Mouse (Mus musculus) retina, postnatal 1 day (tissue): ENCODE measurements around the gene Slc9a9.

ENCODE experiments used
- DNase-seq: peaks from one replicate; pipeline ENCODE4 v3.0.0-alpha.2; 2012

The Slc9a9 gene

GRCm38 (mm10) chr9:94968596-94969120, 298.9 kb downstream of the Slc9a9 start:
- DNase-seq = no peak

GRCm38 (mm10) chr9:94969131-94969530, 299.4 kb downstream of the Slc9a9 start:
- DNase-seq = no peak

- no peak for DNase-seq
Measured at GRCm38 (mm10) chr9:94972021-94972420, 302.3 kb downstream of the Slc9a9 start.

- no peak for DNase-seq
Measured at GRCm38 (mm10) chr9:94972693-94973092, 303.0 kb downstream of the Slc9a9 start.

DNA sequence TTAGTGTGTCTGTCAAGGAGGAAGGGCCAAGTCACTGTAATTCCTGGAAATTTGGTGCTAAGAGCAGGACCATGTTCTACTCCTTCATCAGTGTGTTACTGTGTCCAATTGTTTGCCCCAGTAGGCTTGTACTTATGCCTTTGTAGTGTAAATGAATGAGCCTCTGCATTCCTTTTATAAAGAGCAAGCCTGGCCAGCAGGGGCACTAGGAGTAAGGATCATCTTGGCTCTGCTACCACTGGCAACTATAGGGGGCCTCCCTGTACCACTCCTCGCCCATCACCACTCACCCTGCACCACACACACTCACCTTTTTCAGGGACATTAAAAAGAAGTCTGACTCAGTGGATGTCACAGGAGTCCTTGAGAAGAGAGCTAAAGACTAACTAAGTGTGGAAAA, 306.5 kb downstream of the Slc9a9 start:
- no peak for DNase-seq

GRCm38 (mm10) chr9:94993575-94993974, 323.9 kb downstream of the Slc9a9 start:
- no peak for DNase-seq

DNA sequence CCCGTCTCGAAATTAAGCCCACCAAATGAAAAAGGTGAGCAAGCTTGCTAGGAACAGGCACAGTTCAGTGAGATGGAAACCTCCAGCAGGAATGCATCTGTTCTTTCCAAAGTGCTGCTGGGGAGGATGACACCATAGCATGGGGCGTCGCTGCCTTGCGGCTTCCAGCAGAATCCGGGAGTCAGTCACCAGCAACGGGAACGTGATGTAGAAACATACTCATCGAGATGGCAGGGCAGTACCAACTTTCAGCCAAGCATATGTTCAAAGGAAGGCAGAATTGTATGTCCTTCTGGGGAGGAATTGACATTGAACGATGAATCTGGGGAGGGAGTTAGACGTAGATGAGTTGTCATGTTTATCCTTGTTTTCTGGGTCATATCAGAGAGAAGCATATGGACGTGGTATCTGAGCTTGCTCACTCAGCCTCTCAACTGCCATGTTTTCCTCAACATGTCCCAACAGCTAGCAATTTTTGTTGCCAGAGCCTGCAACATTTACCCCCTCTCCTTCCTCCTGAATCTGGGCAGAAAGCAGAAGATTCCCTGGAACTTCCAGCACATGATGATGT, 350.5 kb downstream of the Slc9a9 start:
- DNase-seq = no peak

GRCm38 (mm10) chr9:95034140-95034970, 364.6 kb downstream of the Slc9a9 start:
- no peak for DNase-seq

GRCm38 (mm10) chr9:95036209-95036608, 366.5 kb downstream of the Slc9a9 start:
- no peak for DNase-seq

- DNase-seq = no peak
Measured at GRCm38 (mm10) chr9:95042420-95042819, 372.7 kb downstream of the Slc9a9 start.

DNA sequence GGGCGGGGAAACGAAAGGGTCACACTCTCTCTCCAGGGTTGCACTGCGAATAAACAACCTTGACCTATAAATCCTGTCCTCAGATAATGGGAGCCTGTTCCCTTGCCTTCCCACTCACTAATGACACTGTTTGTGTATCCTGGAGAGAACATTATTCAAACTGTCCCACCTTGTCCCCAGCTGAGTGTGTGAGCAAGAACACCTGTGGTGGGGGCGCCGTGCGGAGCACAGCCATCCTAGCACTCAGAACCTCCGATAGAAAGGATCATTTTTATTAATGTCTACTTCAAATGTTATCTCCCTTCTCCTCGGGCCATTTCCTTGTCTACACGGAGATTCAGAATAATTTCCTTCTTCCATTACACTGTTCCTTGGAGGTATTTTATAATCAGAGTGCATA, 382.5 kb downstream of the Slc9a9 start:
- DNase-seq = no peak

DNA sequence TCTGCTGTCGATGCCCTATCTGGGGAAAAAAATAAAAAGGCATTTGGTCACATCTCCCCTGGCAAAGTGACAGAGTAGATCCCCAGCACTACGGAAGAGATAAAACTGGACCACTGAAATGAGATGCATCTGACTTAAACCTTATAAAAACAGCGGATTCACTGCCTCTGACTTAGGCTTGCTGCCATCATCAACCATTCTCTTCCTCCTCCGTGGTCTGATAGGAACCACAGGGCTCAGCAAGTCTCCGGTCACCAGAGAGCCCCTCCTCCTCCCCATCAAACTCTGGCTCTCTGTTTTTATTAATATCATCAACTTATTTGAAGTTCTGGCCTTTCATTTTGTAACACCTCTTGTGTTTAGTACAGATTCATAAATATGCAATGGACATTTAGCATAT, 383.5 kb downstream of the Slc9a9 start:
- DNase-seq = no peak

DNA sequence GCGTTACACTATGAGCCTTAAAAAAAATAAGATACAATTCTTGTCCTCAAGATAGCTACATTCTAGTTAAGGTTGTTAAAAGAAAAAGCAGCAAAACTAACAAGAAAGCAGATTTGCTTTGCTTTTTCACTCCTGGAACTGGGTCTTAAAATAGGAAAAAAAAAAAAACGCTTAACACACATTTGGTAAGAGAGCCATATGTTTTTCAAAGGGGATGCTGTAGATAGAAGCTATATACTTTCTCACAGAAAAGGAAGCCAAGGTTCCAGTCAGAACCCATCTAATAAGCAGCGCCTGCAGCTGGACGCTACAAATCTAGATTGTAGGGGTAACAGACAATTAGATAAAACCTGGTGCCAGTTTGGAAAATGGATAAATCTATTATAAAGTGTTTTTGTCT, 386.1 kb downstream of the Slc9a9 start:
- no peak for DNase-seq

- DNase-seq = no peak
Measured at GRCm38 (mm10) chr9:95060702-95061101, 391.0 kb downstream of the Slc9a9 start.

GRCm38 (mm10) chr9:95067037-95067436, 397.3 kb downstream of the Slc9a9 start:
- no peak for DNase-seq

DNA sequence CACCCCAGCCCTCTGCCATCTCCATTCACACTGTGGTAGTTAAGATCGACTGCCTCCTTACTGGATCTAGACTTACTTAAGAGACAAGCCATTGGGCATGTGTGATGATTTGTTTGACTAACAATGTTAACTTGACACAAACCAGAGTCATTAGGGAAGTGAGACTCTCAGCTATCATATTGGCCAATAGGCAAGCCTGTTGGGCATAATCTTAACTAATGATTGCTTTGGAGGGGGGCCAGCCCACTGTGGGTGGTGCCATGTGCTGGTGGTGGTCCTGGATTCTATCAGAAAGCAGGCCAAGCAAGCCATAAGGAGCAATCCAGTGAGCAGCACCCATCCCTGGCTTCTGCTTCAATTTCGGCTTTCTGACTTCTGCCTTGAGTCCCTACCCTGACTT, 398.8 kb downstream of the Slc9a9 start:
- no peak for DNase-seq

GRCm38 (mm10) chr9:95070832-95071519, 401.3 kb downstream of the Slc9a9 start:
- peak; percentile 18 for DNase-seq

DNA sequence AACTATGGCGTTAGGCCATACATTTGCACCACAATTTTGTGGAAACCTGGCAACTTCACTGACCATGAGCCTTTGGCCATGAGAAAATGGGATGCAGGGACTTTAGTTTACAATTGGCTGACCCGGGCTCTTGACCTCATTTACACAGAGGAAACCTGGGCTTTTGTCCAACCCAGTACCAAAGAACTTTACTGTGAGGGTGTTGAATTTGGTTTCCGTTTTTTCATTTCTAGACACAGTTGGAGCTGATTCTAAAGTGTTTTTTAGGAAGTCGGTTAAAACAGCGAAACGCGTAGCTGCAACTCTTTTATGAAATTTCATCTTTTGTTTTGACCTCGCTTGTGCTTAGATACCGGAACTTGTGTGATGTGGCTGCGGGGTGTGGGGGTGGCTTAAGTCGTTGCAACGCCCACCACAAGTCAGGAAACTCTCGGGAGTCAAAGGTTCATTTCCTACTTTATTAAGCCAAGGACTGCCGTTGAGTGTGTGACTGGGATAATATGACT, 402.8 kb downstream of the Slc9a9 start:
- no peak for DNase-seq

DNA sequence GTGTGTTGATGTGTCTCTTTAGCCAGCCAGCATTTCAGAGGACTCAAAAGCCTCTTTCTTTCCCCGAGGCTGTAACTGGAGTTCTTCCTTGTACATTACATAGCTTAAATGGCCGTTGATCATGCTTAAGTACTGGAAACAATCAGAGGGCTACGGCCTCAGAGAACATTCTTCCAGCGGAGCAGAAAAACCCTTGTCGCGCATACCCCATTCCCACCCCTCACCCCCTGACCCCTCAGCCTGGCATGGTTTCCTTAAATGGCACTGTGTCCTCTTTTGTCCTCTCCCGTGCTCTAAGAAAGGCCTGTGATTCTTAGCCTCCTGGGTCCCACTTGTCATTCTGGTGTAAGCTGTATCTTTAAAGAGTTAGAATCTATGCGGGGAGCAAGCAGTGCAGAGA, 404.0 kb downstream of the Slc9a9 start:
- DNase-seq = peak; percentile 51

DNA sequence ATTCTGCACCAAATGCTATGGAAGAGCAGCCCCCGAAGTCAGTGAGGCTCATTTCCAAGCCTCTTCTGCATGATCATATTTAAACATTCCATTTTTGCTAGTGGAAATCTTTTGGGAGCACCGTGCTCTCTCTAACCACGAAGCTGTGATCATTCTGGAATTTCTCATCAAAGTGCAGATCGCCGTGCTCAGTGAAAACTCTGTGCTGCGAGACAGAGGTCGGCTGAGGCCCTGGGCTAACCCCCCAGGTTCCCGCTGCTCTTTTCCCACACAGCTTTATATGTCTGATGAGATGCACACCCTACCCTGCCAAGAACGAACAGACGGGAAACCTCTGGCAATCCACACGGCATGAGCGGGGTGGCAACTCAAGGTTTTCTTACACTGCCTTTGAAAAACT, 406.1 kb downstream of the Slc9a9 start:
- no peak for DNase-seq

DNA sequence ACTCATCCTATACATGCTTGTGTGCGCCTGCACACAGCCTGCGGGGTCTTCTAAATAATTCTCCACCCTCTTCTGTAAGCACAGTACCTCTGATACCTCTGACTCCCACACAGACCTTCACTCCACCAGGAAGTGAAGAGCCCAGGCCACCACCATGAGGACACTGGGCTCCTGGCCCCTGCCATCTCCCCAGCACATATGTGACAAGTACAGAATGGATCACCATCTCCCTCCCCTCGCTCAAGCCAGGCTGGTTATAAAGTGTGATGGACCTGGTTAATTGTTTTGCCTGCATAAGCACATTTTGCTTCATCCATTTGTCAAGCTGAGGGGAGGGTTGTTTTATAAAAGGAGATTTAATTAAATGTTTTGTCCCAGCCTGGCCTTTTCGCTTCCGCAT, 408.2 kb downstream of the Slc9a9 start:
- DNase-seq = no peak

- DNase-seq = peak; percentile 56
Measured at GRCm38 (mm10) chr9:95078626-95079025, 408.9 kb downstream of the Slc9a9 start.

DNA sequence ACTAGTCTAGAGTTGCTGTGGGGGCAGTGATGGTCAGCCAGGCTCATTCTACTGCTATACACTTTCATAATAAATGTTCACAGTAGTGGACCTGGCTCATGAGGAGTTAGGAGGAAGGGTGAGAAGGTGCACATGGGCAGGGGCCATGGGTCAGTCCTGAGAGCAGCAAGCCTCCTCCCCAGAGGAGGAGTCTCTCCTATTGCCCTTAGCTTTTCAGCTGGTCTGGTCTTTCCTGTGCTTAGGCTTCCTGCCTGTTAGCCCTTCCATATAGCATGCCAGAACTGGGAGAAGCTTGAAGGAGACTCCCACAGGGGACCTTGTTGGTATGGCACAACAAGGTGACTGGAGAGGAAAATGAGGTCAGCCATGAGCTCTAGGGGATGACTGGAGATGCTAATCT, 410.2 kb downstream of the Slc9a9 start:
- DNase-seq = no peak
